Mouse (Mus musculus) stomach, embryonic 16.5 days (tissue): Measurements from ENCODE around the gene Cxcl14. TPM values are rescaled to one million over a fixed set of nuclear protein-coding genes. Genes with fewer than 3 reads are reported as not detected.

Experiments
- ATAC-seq: fragments of 200-750 bp; cut with Nextera tagmentation; 2 replicates; pipeline ENCODE4 v1.8.0; 2017; ENCODE audit warnings: moderate number of reproducible peaks, moderate TSS enrichment; ENCODE audit not compliant: insufficient read depth, low FRiP score
- H3K27ac ChIP-seq: fragments of 300-500 bp; sonication (generic); 2 replicates; pipeline ENCODE4 v1.5.1; 2014; ENCODE audit warnings: low read length
- H3K27me3 ChIP-seq: fragments of 300-500 bp; sonication (generic); 2 replicates; pipeline ENCODE4 v1.6.1; 2014; ENCODE audit warnings: low read length, control low read depth, mixed read lengths; ENCODE audit not compliant: control insufficient read depth, insufficient read depth
- H3K36me3 ChIP-seq: fragments of 300-500 bp; sonication (generic); 2 replicates; pipeline ENCODE4 v1.6.1; 2014; ENCODE audit warnings: low read length; ENCODE audit not compliant: control insufficient read depth, insufficient read depth
- H3K4me1 ChIP-seq: fragments of 300-500 bp; sonication (generic); 2 replicates; pipeline ENCODE4 v1.6.1; 2014; ENCODE audit warnings: low read length, control low read depth, mixed read lengths; ENCODE audit not compliant: control insufficient read depth, insufficient read depth
- H3K4me2 ChIP-seq: fragments of 300-500 bp; sonication (generic); 2 replicates; pipeline ENCODE4 v1.6.1; 2014; ENCODE audit warnings: low read depth, low read length, mixed read lengths
- H3K4me3 ChIP-seq: fragments of 300-500 bp; sonication (generic); replicated peaks from 2 replicates; pipeline ENCODE4 v1.5.1; 2014; ENCODE audit warnings: mild to moderate bottlenecking, low read length
- H3K9ac ChIP-seq: fragments of 300-500 bp; sonication (generic); 2 replicates; pipeline ENCODE4 v1.6.1; 2014; ENCODE audit warnings: low read length
- H3K9me3 ChIP-seq: fragments of 300-500 bp; sonication (generic); replicated peaks from 2 replicates; pipeline ENCODE4 v1.6.1; 2016; ENCODE audit warnings: low read length, control low read depth; ENCODE audit not compliant: control insufficient read depth
- WGBS: fragments of 180-500 bp; shearing (Covaris S2); extraction: QIAGEN DNeasy Blood & Tissue Kit; methylation state at CpG from one replicate; pipeline ENCODE4 v1.1.7; 2014; 5-methylcytosine and 5-hydroxymethylcytosine counted together
- polyA plus RNA-seq: library from polyadenylated mRNA; unstranded; fragments of >200 nt; fragmentation: Nextera tagmentation; extraction: Ambion mirVana; gene quantifications from 2 replicates; pipeline ENCODE4 v1.2.1, GENCODE M21; 2015

The Cxcl14 gene
- polyA plus RNA-seq, 1 experiment from 2014 or later: 10.2 TPM

- Histone ChIP-seq H3K9me3 (no peaks in the 10 kb centered on the region), H3K36me3 (no peaks in the 10 kb centered on the region), H3K4me2 (peak overlapping the region; percentile 53; the same call in 1 of the 2 replicates), H3K9ac (no peak overlapping the region), H3K27me3 (peaks cover 97% of the 10 kb centered on the region), H3K4me3 (peak overlapping the region; percentile 37; the same call in 1 of the 2 replicates), H3K4me1 (peaks cover 4% of the 10 kb centered on the region; the same call in 1 of the 2 replicates), H3K27ac (no peak overlapping the region)
- ATAC-seq: no peak
- 1% methylated on average over 59 of the region's 59 CpGs for WGBS
Observed at GRCm38 (mm10) chr13:56251176-56251923, 45.0 kb downstream of the Cxcl14 start.

GRCm38 (mm10) chr13:56250551-56251161, 45.7 kb downstream of the Cxcl14 start:
- no peak overlapping the region for H3K4me3 ChIP-seq
- no peaks in the 10 kb centered on the region for H3K36me3 ChIP-seq
- WGBS: 1% methylated on average over 14 of the region's 14 CpGs
- ATAC-seq: no peak
- no peak overlapping the region for H3K27ac ChIP-seq
- H3K9me3 ChIP-seq: no peaks in the 10 kb centered on the region
- H3K4me1 ChIP-seq: peaks cover 4% of the 10 kb centered on the region; the same call in 1 of the 2 replicates
- H3K4me2 ChIP-seq: no peak overlapping the region
- H3K27me3 ChIP-seq: peaks cover 92% of the 10 kb centered on the region
- H3K9ac ChIP-seq: no peak overlapping the region

- Histone ChIP-seq H3K27me3 (peaks cover 83% of the 10 kb centered on the region), H3K9me3 (no peaks in the 10 kb centered on the region), H3K4me3 (no peak overlapping the region), H3K4me1 (peaks cover 4% of the 10 kb centered on the region; the same call in 1 of the 2 replicates), H3K9ac (no peak overlapping the region), H3K36me3 (no peaks in the 10 kb centered on the region), H3K27ac (no peak overlapping the region), H3K4me2 (no peak overlapping the region)
- WGBS: 5% methylated on average over 13 of the region's 13 CpGs
- ATAC-seq: no peak
Observed at GRCm38 (mm10) chr13:56249593-56250341, 46.6 kb downstream of the Cxcl14 start.

DNA sequence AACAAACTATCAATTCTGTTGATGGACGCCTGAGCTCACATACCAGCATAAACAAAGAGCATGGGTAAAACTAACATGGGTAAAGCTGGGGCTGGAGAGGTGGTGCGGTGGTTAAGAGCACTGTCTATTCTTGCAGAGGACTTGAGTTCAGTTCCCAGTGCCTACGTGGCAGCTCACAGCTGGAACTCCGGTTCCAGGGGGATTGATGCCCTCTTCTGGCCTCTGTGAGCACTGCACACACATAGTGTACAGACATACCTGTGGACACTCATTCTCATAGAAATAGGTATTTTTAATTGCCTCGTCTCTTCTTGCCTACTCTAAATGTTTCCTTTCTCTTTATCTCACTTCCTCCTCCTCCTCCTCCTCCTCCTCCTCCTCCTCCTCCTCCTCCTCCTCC, 53.2 kb downstream of the Cxcl14 start:
- H3K36me3 ChIP-seq: no peaks in the 10 kb centered on the region
- WGBS: 79% methylated on average over 5 of the region's 5 CpGs
- no peaks in the 10 kb centered on the region for H3K4me1 ChIP-seq
- no peak for ATAC-seq
- H3K9ac ChIP-seq: no peak overlapping the region
- H3K4me2 ChIP-seq: no peak overlapping the region
- H3K27me3 ChIP-seq: peaks cover 19% of the 10 kb centered on the region
- H3K4me3 ChIP-seq: no peak overlapping the region
- no peaks in the 10 kb centered on the region for H3K9me3 ChIP-seq
- no peak overlapping the region for H3K27ac ChIP-seq

- no peaks in the 10 kb centered on the region for H3K4me1 ChIP-seq
- H3K36me3 ChIP-seq: no peaks in the 10 kb centered on the region
- no peak overlapping the region for H3K4me2 ChIP-seq
- no peaks in the 10 kb centered on the region for H3K9me3 ChIP-seq
- no peak overlapping the region for H3K9ac ChIP-seq
- WGBS: 48% methylated on average over 16 of the region's 16 CpGs
- no peak overlapping the region for H3K4me3 ChIP-seq
- H3K27ac ChIP-seq: no peak overlapping the region
- H3K27me3 ChIP-seq: peaks cover 8% of the 10 kb centered on the region
- no peak for ATAC-seq
Observed at GRCm38 (mm10) chr13:56240012-56240770, 56.2 kb downstream of the Cxcl14 start.

Other genes with a start within 250 kb of the Cxcl14 start
- gene H2afy, start 160.2 kb downstream of the Cxcl14 start, polyA plus RNA-seq: 247 and 271 TPM in 2 replicates
- 4.9 and 5.6 TPM in 2 replicates for gene Tifab, start 117.7 kb downstream of the Cxcl14 start, polyA plus RNA-seq
- gene Neurog1, start 44.4 kb downstream of the Cxcl14 start, polyA plus RNA-seq: not detected in 2 replicates
- gene Gm3045, start 130.0 kb upstream of the Cxcl14 start, polyA plus RNA-seq: not detected in 2 replicates
- gene Slc25a48, start 141.8 kb upstream of the Cxcl14 start, polyA plus RNA-seq: 0.11 and 0.14 TPM in 2 replicates
- gene Il9, start 185.7 kb upstream of the Cxcl14 start, polyA plus RNA-seq: not detected in 2 replicates
- gene Fbxl21, start 225.9 kb upstream of the Cxcl14 start, polyA plus RNA-seq: 1.6 and 1.9 TPM in 2 replicates